3 mouse cellular contexts compared by ENCODE assay signal in the genomic region with DNA sequence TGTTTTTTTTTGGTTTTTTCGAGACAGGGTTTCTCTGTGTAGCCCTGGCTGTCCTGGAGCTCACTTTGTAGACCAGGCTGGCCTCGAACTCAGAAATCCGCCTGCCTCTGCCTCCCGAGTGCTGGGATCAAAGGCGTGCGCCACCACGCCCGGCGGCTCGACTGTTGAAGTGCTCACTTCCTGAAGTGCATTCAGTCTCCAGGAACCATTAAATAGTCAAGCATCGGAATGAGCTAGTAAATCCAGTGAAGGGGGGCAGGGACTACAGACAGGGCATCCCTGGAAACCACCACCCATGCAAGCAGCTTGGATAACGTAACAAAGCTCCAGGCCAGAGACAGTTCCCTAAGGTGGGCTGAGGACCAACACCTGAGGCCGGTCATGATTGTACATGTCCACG.
DNase-seq lines count a peak whose midpoint lies in the region.

No protein-coding gene starts in this region.

- DNase-seq in ES-CJ7 (ENCODE audit: low read depth, low spot score) (peak; percentile 51), R1 (ENCODE audit: low read depth, low spot score) (peak; percentile 29), ZHBTc4 (ENCODE audit: low read depth, low spot score) (peak; percentile 75)
